Mouse (Mus musculus) WW6 (cell line): ENCODE measurements around the gene Olfml2a.

Experiments used
- DNase-seq: peaks from one replicate; pipeline ENCODE4 v3.0.0-alpha.2; 2013; ENCODE audit warnings: low read depth, low spot score

The Olfml2a gene

DNA sequence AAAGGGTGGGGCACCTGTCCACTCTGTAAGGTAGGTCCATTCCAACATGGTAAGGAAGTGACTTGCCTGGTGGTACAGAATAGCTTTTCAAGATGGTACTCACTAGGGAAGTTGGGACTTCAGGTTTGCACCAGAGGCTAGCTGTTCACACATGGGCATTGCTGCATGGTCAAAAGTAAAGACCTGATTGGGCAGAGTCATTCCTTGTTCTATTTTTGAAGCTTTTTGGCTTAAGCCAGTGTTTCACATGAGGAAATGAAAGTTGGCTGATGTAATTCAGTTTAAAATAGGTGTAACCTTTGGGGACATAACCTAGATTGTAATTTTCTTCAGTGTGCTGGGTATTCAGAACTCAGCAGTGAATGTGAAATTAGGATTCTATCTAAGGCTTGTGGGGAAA lies 79.5 kb downstream of the Olfml2a start:
- no peak for DNase-seq

DNA sequence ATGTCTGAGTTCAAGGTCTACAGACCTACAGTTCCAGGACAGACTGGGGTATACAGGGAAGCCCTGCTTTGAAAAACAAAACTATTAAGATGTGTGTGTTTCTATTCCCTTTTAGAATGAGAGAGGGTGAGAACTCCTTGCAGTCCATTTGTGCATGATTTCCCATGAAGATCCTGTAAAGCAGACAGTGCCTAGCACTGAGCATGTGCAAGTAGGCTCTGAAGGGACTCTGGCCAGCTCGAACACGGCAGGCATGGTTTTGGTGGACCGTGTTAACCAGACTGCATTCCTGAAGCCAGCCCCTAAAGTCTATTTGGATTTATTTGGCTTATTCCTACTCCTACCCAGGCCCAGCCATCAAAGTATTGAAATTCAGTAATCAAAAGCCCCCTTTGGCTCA lies 80.2 kb downstream of the Olfml2a start:
- DNase-seq = no peak

DNA sequence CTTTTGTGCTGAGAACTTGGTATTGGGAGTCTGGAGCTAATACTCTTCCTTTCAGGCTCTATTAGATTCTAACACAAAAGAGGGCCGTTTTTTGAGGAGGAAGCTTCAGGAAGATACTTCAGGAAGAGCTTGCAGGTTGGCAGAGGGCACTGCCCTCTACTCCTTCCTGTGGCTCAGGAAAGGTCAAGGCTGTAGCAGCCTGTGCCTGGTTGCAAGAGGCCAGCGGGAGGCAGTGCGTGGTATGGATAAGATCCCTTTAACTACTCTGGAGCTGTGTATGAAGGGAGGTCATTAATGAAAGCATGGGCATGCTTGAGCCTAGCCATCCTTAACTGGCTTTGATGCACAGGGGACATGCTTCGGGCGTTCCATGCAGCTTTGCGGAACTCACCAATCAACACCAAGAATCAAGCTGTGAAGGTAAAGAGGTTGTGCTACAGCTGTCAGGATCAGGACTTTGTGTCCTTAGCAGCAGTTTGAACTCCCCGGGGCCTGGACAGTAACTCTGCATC lies 81.0 kb downstream of the Olfml2a start:
- DNase-seq = no peak
